Mouse (Mus musculus): ENCODE measurements around the gene Vmn1r219.

GRCm38 (mm10) chr13:23187875-23188274, 28.8 kb downstream of the Vmn1r219 start, which contains the start of gene Vmn1r220:
- TF ChIP-seq CTCF (IDR thresholded peaks at IDR 0.05): no peak
- no peak for TF ChIP-seq EP300 (IDR thresholded peaks at IDR 0.05)
